Mouse (Mus musculus): ENCODE measurements around the gene Krt78. TPM values are rescaled to one million over a fixed set of nuclear protein-coding genes. Genes with fewer than 3 reads are reported as not detected.

The Krt78 gene
- total and polyA plus RNA-seq, 3 experiments: not detected

GRCm38 (mm10) chr15:102002646-102003488 lies 48.8 kb upstream of the Krt78 start:
- Histone ChIP-seq H3K9ac (ENCODE audit: insufficient read depth, low read depth) (no peak overlapping the region), H3K4me1 (ENCODE audit: control insufficient read depth in 1 of 2, insufficient read depth in 2 of 2) (peaks cover 0 to 12% of the 10 kb centered on the region in 2 experiments; a peak in 1 of 4 replicates), H3K27ac (ENCODE audit: insufficient read depth, low read depth) (no peak overlapping the region), H3K4me2 (ENCODE audit: insufficient read depth, low read depth, poor library complexity, severe bottlenecking) (no peak overlapping the region), H3K27me3 (replicated peaks) (peaks cover 76% of the 10 kb centered on the region), H3K4me3 (replicated peaks in 1 of 3; ENCODE audit: low read depth in 2 of 3, low read length in 2 of 3, poor library complexity in 1 of 3) (no peak overlapping the region), H3K79me2 (replicated peaks; ENCODE audit: control insufficient read depth, extremely low read depth, insufficient read depth, poor library complexity, severe bottlenecking) (no peaks in the 10 kb centered on the region), H3K36me3 (replicated peaks in 1 of 2; ENCODE audit: control insufficient read depth in 1 of 2, insufficient read depth in 1 of 2, low read length in 1 of 2) (no peaks in the 10 kb centered on the region), H3K9me3 (replicated peaks; ENCODE audit: low read length) (no peaks in the 10 kb centered on the region)
- in situ Hi-C loops (cut with MboI; ENCODE audit: low pct_ligation_motif_present, low pct_unique_long_range_greater_than_20kb, low sequenced_read_pairs): no loop called here
- DNase-seq (ENCODE audit: extremely low read depth): no peak
- TF ChIP-seq E2F4 (IDR thresholded peaks at IDR 0.05; ENCODE audit: insufficient replicate concordance, low read depth, low read length) (no peak), KAT2A (IDR thresholded peaks at IDR 0.05; ENCODE audit: insufficient replicate concordance, low read length) (no peak), ZC3H11A (IDR thresholded peaks at IDR 0.05; ENCODE audit: low read depth, low read length) (no peak), CHD1 (IDR thresholded peaks at IDR 0.05; ENCODE audit: low read depth, low read length) (no peak), MYC (IDR thresholded peaks at IDR 0.05; ENCODE audit: low read depth, low read length) (no peak), MAX (IDR thresholded peaks at IDR 0.05; ENCODE audit: low read length) (no peak), EP300 (IDR thresholded peaks at IDR 0.05; ENCODE audit: low read length) (no peak), MAFK (IDR thresholded peaks at IDR 0.05; ENCODE audit: insufficient replicate concordance, low read length) (no peak), POLR2AphosphoS2 (IDR thresholded peaks at IDR 0.05; ENCODE audit: low read depth, low read length) (no peak), MEF2A (IDR thresholded peaks at IDR 0.05; ENCODE audit: borderline replicate concordance, low read depth, low read length) (no peak), HCFC1 (IDR thresholded peaks at IDR 0.05; ENCODE audit: low read depth, low read length) (no peak), POLR2A (IDR thresholded peaks at IDR 0.05; ENCODE audit: low read depth, low read length) (no peak), PAX5 (IDR thresholded peaks at IDR 0.05; ENCODE audit: low read length) (no peak), USF2 (conservative IDR thresholded peaks at IDR 0.05; ENCODE audit: low read depth, low read length) (no peak), ZNF384 (IDR thresholded peaks at IDR 0.05; ENCODE audit: low read depth, low read length) (no peak), JUND (conservative IDR thresholded peaks at IDR 0.05; ENCODE audit: low read depth, low read length) (no peak), TBP (conservative IDR thresholded peaks at IDR 0.05; ENCODE audit: low read depth, low read length) (no peak), IRF4 (IDR thresholded peaks at IDR 0.05; ENCODE audit: low read depth, low read length) (no peak)
- dilution Hi-C loops (cut with MboI; ENCODE audit: extremely low pct_ligation_motif_present, extremely low pct_unique_long_range_greater_than_20kb, low sequenced_read_pairs): no loop called here

DNA sequence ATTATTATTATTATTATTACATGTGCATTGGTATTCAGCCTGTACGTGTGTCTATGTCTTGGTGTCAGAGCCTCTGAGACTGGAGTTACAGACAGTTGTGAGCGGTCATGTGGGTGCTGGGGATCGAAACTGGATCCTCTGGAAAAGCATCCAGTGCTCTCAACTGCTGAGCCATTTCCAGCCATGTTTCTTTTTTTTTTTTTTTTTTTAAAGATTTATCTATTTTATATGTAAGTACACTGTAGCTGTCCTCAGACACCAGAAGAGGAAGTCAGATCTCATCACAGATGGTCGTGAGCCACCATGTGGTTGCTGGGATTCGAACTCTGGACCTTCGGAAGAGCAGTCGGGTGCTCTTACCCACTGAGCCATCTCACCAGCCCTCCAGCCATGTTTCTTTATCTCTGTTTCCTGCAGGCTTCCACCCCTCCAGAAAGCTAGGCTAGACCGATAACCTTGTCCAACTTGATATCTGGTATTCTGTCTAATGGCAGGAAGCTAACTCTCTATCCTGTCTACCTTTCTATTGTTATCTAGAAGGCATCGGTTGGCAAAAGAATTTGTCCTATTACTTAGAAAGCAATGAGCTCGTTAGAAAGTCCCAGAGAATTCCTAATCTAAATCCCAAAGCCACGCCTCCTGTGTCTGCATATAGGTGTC lies 45.7 kb upstream of the Krt78 start:
- Histone ChIP-seq H3K4me2 (ENCODE audit: insufficient read depth, low read depth, poor library complexity, severe bottlenecking) (no peak overlapping the region), H3K4me3 (replicated peaks in 1 of 3; ENCODE audit: low read depth in 2 of 3, low read length in 2 of 3, poor library complexity in 1 of 3) (no peak overlapping the region), H3K27ac (ENCODE audit: insufficient read depth, low read depth) (no peak overlapping the region), H3K9me3 (replicated peaks; ENCODE audit: low read length) (peaks cover 5% of the 10 kb centered on the region), H3K4me1 (ENCODE audit: control insufficient read depth in 1 of 2, insufficient read depth in 2 of 2) (peaks cover 0 to 5% of the 10 kb centered on the region in 2 experiments; a peak in 2 of 4 replicates), H3K36me3 (replicated peaks in 1 of 2; ENCODE audit: control insufficient read depth in 1 of 2, insufficient read depth in 1 of 2, low read length in 1 of 2) (no peaks in the 10 kb centered on the region), H3K79me2 (replicated peaks; ENCODE audit: control insufficient read depth, extremely low read depth, insufficient read depth, poor library complexity, severe bottlenecking) (no peaks in the 10 kb centered on the region), H3K9ac (ENCODE audit: insufficient read depth, low read depth) (no peak overlapping the region), H3K27me3 (replicated peaks) (peaks cover 50% of the 10 kb centered on the region)
- DNase-seq (ENCODE audit: extremely low read depth): no peak
- dilution Hi-C loops (cut with MboI; ENCODE audit: extremely low pct_ligation_motif_present, extremely low pct_unique_long_range_greater_than_20kb, low sequenced_read_pairs): no loop called here
- no peak for TF ChIP-seq NRF1 (IDR thresholded peaks at IDR 0.05; ENCODE audit: low read depth, low read length)
- TF ChIP-seq CHD1 (IDR thresholded peaks at IDR 0.05; ENCODE audit: low read depth, low read length): no peak
- TF ChIP-seq ZNF384 (IDR thresholded peaks at IDR 0.05; ENCODE audit: low read depth, low read length): no peak
- no peak for TF ChIP-seq RAD21 (IDR thresholded peaks at IDR 0.05; ENCODE audit: low read depth, low read length)
- TF ChIP-seq USF2 (conservative IDR thresholded peaks at IDR 0.05; ENCODE audit: low read depth, low read length): no peak
- TF ChIP-seq POLR2A (IDR thresholded peaks at IDR 0.05; ENCODE audit: low read depth, low read length): no peak
- TF ChIP-seq ZKSCAN1 (IDR thresholded peaks at IDR 0.05; ENCODE audit: borderline replicate concordance, low read depth, low read length): no peak
- TF ChIP-seq PAX5 (IDR thresholded peaks at IDR 0.05; ENCODE audit: low read length): no peak
- TF ChIP-seq POLR2AphosphoS2 (IDR thresholded peaks at IDR 0.05; ENCODE audit: low read depth, low read length): no peak
- TF ChIP-seq EP300 (IDR thresholded peaks at IDR 0.05; ENCODE audit: low read length): no peak
- TF ChIP-seq GABPA (IDR thresholded peaks at IDR 0.05; ENCODE audit: insufficient replicate concordance, low read depth, low read length): no peak
- TF ChIP-seq ZC3H11A (IDR thresholded peaks at IDR 0.05; ENCODE audit: low read depth, low read length): no peak
- TF ChIP-seq NELFE (IDR thresholded peaks at IDR 0.05; ENCODE audit: low read depth, low read length): no peak
- TF ChIP-seq JUN (IDR thresholded peaks at IDR 0.05; ENCODE audit: insufficient read depth, low read depth, low read length): no peak
- TF ChIP-seq IRF4 (IDR thresholded peaks at IDR 0.05; ENCODE audit: low read depth, low read length): no peak
- TF ChIP-seq CTCF (conservative IDR thresholded peaks at IDR 0.05 in 1 of 2, IDR thresholded peaks at IDR 0.05 in 1 of 2; ENCODE audit: low read depth in 2 of 2, low read length in 2 of 2): no peak
- TF ChIP-seq BHLHE40 (IDR thresholded peaks at IDR 0.05; ENCODE audit: low read depth, low read length): no peak
- in situ Hi-C loops (cut with MboI; ENCODE audit: low pct_ligation_motif_present, low pct_unique_long_range_greater_than_20kb, low sequenced_read_pairs): no loop called here
